Mouse (Mus musculus): Measurements from ENCODE around the gene Gm4181. TPM values are rescaled to one million over a fixed set of nuclear protein-coding genes. Genes with fewer than 3 reads are reported as not detected.

Gm4181 gene
- total RNA-seq (2023) = not detected

DNA sequence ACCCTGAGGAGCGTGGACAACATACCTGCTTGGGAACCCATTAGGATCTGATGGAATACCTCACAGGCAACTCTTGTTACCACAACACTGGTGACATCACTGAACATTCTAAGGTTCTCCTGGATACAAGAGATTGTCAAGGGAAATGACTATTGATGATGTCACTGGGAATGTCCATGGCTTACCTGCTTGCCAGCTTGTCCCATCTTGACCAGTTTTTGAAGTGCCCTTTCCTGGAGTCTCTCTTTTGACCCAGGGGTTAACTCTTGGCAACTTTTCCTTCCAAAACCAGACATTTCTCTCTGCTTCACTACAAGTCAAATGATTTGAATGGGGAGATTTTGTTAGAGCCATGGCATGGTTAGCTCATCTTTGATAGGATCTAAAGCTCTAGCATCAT lies at the start of gene Gm4181:
Gene Gm4181, minus strand, starts transcription at position 101 of the 400 bp plus-strand sequence.

DNA sequence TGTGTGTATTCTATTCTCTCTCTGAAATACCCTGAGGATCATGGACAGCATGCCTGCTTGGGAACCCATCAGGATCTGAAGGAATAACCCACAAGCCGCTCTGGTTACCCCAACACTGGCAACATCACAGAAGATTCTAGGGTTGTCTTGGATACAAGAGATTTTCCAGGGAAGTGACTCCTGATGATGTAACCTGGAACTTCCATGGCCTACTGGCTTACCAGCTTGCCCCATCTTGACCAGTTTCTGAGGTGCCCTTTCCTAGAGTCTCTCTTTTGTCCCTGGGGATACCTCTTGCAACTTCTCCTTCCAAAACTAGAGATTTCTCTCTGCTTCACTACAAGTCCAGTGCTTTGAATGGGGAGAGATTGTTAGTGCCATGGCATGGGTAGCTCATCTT lies 24.3 kb downstream of the Gm4181 start, which contains the start of gene Gm17078:
Gene Gm17078, minus strand, starts transcription at position 101 of the 400 bp plus-strand sequence.

DNA sequence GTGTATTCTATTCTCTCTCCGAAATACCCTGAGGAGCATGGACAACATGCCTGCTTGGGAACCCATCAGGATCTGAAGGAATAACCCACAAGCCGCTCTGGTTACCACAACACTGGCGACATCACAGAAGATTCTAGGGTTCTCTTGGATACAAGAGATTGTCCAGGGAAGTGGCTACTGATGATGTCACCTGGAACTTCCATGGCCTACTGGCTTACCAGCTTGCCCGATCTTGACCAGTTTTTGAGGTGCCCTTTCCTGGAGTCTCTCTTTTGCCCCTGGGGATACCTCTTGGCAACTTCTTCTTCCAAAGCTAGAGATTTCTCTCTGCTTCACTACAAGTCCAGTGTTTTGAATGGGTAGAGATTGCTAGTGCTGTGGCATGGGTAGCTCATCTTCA lies 43.4 kb downstream of the Gm4181 start, which contains the start of gene Gm17174:
Gene Gm17174, minus strand, starts transcription at position 101 of the 400 bp plus-strand sequence.

Other genes starting within 250 kb of the Gm4181 start
- gene Vmn2r88, start 224.8 kb downstream of the Gm4181 start, total RNA-seq (2023) = not detected
- gene Vmn2r89, start 183.8 kb downstream of the Gm4181 start, total RNA-seq (2023) = not detected
- not detected for gene Gm5622, start 82.9 kb downstream of the Gm4181 start, total RNA-seq (2023)
- not detected for gene Gm17175, start 61.6 kb downstream of the Gm4181 start, total RNA-seq (2023)
- not detected for gene Gm17174, start 43.5 kb downstream of the Gm4181 start, total RNA-seq (2023)
- gene Gm17078, start 24.4 kb downstream of the Gm4181 start, total RNA-seq (2023) = not detected
- not detected for gene Gm17079, start 59.8 kb upstream of the Gm4181 start, total RNA-seq (2023)
- gene Gm5800, start 81.5 kb upstream of the Gm4181 start, total RNA-seq (2023) = not detected
- not detected for gene Ang4, start 137.9 kb upstream of the Gm4181 start, total RNA-seq (2023)
- not detected for gene AY358078, start 164.4 kb upstream of the Gm4181 start, total RNA-seq (2023)
- under 1 TPM in 1 of 2 experiments, not detected in 1; 0.79 TPM for gene Ear6, start 218.0 kb upstream of the Gm4181 start, total RNA-seq (2023)
- 10 to 100 TPM; 33.4 to 42.7 TPM for gene Mettl17, start 249.2 kb upstream of the Gm4181 start, total RNA-seq (2023)

Measured in monocyte, adult 59 days (primary cell).